Mouse (Mus musculus) heart, embryonic 15.5 days (tissue): ENCODE data around the gene Vmn1r195. TPM values are rescaled to one million over a fixed set of nuclear protein-coding genes. Genes with fewer than 3 reads are reported as not detected.
"Not testable (repeated sequence)": the region's sequence is repeated elsewhere in the genome, so short reads cannot be mapped to it uniquely, and the experiment has no call there.

ENCODE experiments used
- ATAC-seq: fragments of 200-750 bp; cut with Nextera tagmentation; replicated peaks from 2 replicates; pipeline ENCODE4 v1.8.0; 2017; ENCODE audit warnings: low read depth, moderate TSS enrichment; ENCODE audit not compliant: insufficient number of reproducible peaks, insufficient read depth, low FRiP score
- H3K27ac ChIP-seq: fragments of 300-500 bp; sonication (generic); 2 replicates; pipeline ENCODE4 v1.5.1; 2015; ENCODE audit warnings: mild to moderate bottlenecking, inconsistent platforms
- H3K27me3 ChIP-seq: fragments of 300-500 bp; sonication (generic); 2 replicates; pipeline ENCODE4 v1.6.1; 2015; ENCODE audit warnings: inconsistent platforms
- H3K36me3 ChIP-seq: fragments of 300-500 bp; sonication (generic); 2 replicates; pipeline ENCODE4 v1.6.1; 2015; ENCODE audit warnings: mild to moderate bottlenecking, inconsistent platforms
- H3K4me1 ChIP-seq: fragments of 300-500 bp; sonication (generic); replicated peaks from 2 replicates; pipeline ENCODE4 v1.6.1; 2015; ENCODE audit warnings: inconsistent platforms
- H3K4me2 ChIP-seq: fragments of 300-500 bp; sonication (generic); 2 replicates; pipeline ENCODE4 v1.6.1; 2015; ENCODE audit warnings: inconsistent platforms, mild to moderate bottlenecking, moderate library complexity
- H3K4me3 ChIP-seq: fragments of 300-500 bp; sonication (generic); 2 replicates; pipeline ENCODE4 v1.5.1; 2015; ENCODE audit warnings: mild to moderate bottlenecking, inconsistent platforms
- H3K9ac ChIP-seq: fragments of 300-500 bp; sonication (generic); 2 replicates; pipeline ENCODE4 v1.6.1; 2015; ENCODE audit warnings: mild to moderate bottlenecking, inconsistent platforms
- H3K9me3 ChIP-seq: fragments of 300-500 bp; sonication (generic); replicated peaks from 2 replicates; pipeline ENCODE4 v1.6.1; 2016; ENCODE audit warnings: inconsistent platforms
- WGBS: fragments of 180-500 bp; shearing (Covaris S2); methylation state at CpG from one replicate; pipeline ENCODE4 v1.1.7; 2015; ENCODE audit warnings: mixed read lengths; 5-methylcytosine and 5-hydroxymethylcytosine counted together
- polyA plus RNA-seq: library from polyadenylated mRNA; unstranded; fragments of >200 nt; fragmentation: Nextera tagmentation; extraction: Ambion mirVana; gene quantifications from 2 replicates; pipeline ENCODE4 v1.2.1, GENCODE M21; 2015

The Vmn1r195 gene
- polyA plus RNA-seq, result not detected in 2 replicates

DNA sequence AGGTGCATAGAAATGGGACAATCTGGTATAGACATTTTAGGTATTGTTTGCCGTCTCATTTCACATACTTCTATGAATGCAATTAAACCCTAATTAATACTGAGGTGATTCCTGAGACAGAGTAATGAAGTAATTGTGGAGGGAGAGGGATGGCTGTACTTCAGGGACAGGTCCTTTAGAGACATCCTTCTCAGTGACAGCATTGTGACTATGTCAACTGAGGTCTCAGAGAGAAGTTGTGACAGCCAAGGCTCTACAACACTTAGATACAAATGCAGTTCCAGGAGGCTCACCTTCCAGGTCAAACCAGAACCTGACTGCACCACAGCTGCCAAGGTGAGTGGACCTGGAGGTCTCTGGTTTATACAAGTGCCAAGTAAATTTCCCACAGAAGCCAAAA, at the start of gene Vmn1r195:
Gene Vmn1r195, plus strand, starts transcription at position 301 of the 400 bp plus-strand sequence.
- 90% methylated on average over 1 of the region's 1 CpGs for WGBS
- H3K4me2 ChIP-seq, H3K4me1 ChIP-seq, H3K36me3 ChIP-seq, H3K27ac ChIP-seq, H3K9ac ChIP-seq, H3K9me3 ChIP-seq, H3K27me3 ChIP-seq, H3K4me3 ChIP-seq, ATAC-seq: not testable (repeated sequence)

DNA sequence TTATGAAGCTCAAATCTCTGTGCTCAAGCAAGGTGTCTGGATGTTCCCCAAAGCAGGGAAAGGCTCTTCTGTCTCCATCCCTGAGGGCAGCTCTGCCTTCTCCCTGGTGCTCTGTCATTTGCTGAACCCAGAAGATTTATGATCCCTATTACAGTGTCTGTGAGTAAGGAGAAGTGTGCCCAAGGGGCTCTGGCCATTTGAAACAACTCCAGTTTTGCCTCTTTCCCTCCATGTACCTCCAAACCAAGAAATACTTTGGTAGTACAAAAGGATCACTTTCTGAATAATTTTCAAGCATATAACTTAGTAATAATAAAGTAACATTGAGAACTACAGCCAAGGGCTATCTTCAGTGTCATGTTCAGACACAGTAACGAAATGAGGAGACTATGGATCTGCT, 47.3 kb upstream of the Vmn1r195 start, which contains the start of gene Vmn1r193:
Gene Vmn1r193, minus strand, starts transcription at position 101 of the 400 bp plus-strand sequence.
- H3K27me3 ChIP-seq, H3K36me3 ChIP-seq, H3K9ac ChIP-seq, H3K9me3 ChIP-seq, ATAC-seq, H3K4me2 ChIP-seq, H3K4me3 ChIP-seq, H3K27ac ChIP-seq, H3K4me1 ChIP-seq: not testable (repeated sequence)
- 71% methylated on average over 1 of the region's 1 CpGs for WGBS

DNA sequence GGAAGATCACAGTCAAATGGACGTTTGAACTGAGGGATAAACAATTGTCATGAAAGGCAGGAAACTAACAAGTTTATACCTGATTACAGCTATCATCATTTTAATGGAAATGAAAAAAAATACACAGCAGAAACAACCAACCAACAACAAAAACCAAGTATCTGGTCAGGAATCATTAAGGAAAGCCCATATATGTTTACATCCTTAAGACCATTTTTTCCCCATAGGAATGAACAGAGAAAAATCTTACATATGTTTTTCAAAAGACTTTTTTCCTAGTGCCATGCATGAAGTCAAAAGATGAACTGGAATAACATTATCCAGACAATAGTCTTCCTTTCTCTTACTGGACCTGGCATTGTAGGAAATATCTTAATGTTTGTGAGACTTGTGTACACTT, 26.4 kb upstream of the Vmn1r195 start, which contains the start of gene Vmn1r194:
Gene Vmn1r194, plus strand, starts transcription at position 301 of the 400 bp plus-strand sequence.
- Histone ChIP-seq H3K9ac (no peak within 1 kb of the TSS), H3K36me3 (no peaks in the 10 kb centered on the region), H3K4me2 (no peak within 1 kb of the TSS), H3K27me3 (no peaks in the 10 kb centered on the region), H3K27ac (no peak within 1 kb of the TSS), H3K4me1 (no peaks in the 10 kb centered on the region), H3K4me3 (no peak within 1 kb of the TSS), H3K9me3 (no peaks in the 10 kb centered on the region)
- ATAC-seq, result no peak
- 34% methylated on average over 1 of the region's 1 CpGs for WGBS

DNA sequence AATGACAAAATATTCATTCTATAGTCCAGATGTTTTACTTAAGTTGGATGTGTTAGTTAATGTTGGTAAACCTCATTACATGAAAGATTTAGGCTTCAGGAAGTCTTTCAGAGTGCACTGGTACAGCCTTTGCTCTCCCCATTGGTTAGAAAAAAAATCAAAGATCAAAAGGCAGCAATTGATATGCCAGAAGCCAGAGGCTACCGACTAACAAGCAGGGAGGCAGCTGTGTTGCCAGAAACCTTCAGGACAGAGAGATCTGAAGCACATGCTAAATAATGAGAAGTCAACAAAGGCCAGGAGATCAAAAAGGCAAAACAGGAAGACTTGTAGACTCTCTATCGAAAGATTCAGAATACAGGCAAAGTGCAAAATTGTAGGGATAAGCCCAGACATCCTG, 1.4 kb downstream of the Vmn1r195 start:
- Histone ChIP-seq H3K4me3 (no peak overlapping the region), H3K9ac (no peak overlapping the region), H3K27ac (no peak overlapping the region), H3K4me1 (no peaks in the 10 kb centered on the region), H3K9me3 (no peaks in the 10 kb centered on the region), H3K27me3 (no peaks in the 10 kb centered on the region), H3K36me3 (no peaks in the 10 kb centered on the region), H3K4me2 (no peak overlapping the region)
- WGBS, result 38% methylated on average over 2 of the region's 2 CpGs
- no peak for ATAC-seq

DNA sequence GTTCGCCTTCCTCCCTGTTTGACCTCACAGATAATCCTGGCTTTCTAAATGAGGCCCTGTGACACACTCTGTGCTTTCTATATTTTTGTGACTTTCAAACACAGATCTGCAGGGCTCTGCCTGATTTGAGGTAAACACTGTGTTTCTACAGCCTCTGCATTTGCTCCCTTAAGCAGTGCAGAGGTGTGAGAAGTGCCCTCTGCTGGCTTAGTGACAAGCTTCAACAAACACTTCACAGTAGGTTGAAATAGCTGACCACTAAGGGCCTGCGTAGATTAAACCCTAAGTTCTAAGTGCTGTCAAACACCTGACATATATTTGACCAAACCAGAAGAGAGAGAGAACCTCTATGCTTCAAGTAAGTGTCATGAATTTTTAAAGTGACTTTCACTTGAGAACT, 14.3 kb downstream of the Vmn1r195 start:
- no peak overlapping the region for H3K9ac ChIP-seq
- H3K36me3 ChIP-seq, result no peaks in the 10 kb centered on the region
- no peak for ATAC-seq
- no peaks in the 10 kb centered on the region for H3K9me3 ChIP-seq
- 58% methylated on average over 2 of the region's 2 CpGs for WGBS
- no peak overlapping the region for H3K27ac ChIP-seq
- H3K4me2 ChIP-seq, result no peak overlapping the region
- H3K4me1 ChIP-seq, result no peaks in the 10 kb centered on the region
- no peaks in the 10 kb centered on the region for H3K27me3 ChIP-seq
- H3K4me3 ChIP-seq, result no peak overlapping the region

DNA sequence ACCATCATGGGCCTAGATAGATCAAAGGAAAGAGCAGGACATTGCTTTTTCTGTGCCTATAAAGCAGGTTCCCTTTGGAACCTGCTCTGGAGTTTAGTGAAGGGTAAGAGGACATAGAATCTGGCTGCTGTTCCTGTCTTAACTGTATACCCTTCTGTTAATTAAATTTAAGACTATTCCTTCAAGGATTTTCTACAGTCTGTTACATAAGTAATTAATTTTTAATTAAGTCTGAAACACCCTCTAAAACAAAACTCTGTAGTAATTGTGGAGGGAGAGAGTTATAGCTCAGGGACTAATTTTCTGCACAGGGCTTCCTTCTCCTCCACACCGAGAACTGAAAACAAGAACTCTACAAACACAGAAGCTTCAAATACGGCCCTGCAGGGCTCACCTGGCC, 19.3 kb downstream of the Vmn1r195 start, which contains the start of gene Vmn1r196:
Gene Vmn1r196, plus strand, starts transcription at position 301 of the 400 bp plus-strand sequence.
- no peak within 1 kb of the TSS for H3K27ac ChIP-seq
- WGBS, result 69% methylated on average over 2 of the region's 2 CpGs
- ATAC-seq, result no peak

DNA sequence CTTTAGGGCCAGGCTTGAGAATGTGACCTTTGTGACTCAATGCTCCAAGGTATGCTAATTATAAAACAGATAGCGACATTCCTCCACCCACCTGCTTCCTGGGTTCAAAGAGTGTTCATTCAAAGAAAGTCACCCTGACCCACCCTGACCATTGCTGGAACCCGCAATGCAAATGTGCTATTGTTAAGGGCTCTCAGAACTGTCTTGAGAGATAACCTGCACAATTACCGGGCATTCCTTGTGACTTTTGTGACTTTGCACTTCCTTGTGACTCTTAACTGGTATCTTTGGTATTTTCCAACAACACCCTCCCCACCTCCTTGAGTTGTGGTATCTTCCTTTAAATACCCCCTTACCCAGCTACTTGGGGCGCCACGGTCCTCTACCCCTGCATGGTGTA, 37.8 kb downstream of the Vmn1r195 start:
- not testable (repeated sequence) for H3K36me3 ChIP-seq, H3K4me2 ChIP-seq, H3K4me3 ChIP-seq, ATAC-seq, H3K9ac ChIP-seq, H3K4me1 ChIP-seq, H3K27me3 ChIP-seq, H3K9me3 ChIP-seq, H3K27ac ChIP-seq
- WGBS, result 78% methylated on average over 5 of the region's 5 CpGs

More for the DNA sequence above, 19.3 kb downstream of the Vmn1r195 start, which contains the start of gene Vmn1r196:
- H3K36me3 ChIP-seq, result no peaks in the 10 kb centered on the region
- no peaks in the 10 kb centered on the region for H3K27me3 ChIP-seq
- H3K9me3 ChIP-seq, result no peaks in the 10 kb centered on the region
- H3K9ac ChIP-seq, result no peak within 1 kb of the TSS
- no peak within 1 kb of the TSS for H3K4me2 ChIP-seq
- H3K4me1 ChIP-seq, result no peaks in the 10 kb centered on the region
- no peak within 1 kb of the TSS for H3K4me3 ChIP-seq

DNA sequence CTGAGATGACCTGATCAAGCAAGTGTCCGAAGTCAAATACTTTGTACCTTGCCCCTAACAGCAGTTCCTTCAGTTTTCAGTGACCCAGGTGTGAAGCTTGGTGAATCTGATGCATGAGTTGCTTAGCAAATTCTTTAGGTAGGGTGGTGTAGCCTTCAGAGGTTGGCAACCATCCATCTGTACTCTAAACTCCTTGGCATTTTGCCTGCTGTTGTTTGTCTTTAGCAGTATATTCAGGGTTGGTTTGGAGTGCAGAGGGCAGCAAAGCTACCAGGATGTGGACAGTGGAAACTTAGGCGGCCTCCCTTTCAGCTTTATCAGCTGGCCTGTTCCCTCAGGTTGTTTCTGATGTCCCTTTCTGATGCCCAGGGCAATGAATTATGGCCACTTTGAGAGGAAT, 45.0 kb downstream of the Vmn1r195 start:
- Histone ChIP-seq H3K9ac (no peak overlapping the region), H3K4me2 (no peak overlapping the region), H3K4me3 (no peak overlapping the region), H3K4me1 (no peaks in the 10 kb centered on the region), H3K36me3 (no peaks in the 10 kb centered on the region), H3K27ac (no peak overlapping the region), H3K27me3 (no peaks in the 10 kb centered on the region), H3K9me3 (no peaks in the 10 kb centered on the region)
- WGBS, result 73% methylated on average over 2 of the region's 2 CpGs
- no peak for ATAC-seq

DNA sequence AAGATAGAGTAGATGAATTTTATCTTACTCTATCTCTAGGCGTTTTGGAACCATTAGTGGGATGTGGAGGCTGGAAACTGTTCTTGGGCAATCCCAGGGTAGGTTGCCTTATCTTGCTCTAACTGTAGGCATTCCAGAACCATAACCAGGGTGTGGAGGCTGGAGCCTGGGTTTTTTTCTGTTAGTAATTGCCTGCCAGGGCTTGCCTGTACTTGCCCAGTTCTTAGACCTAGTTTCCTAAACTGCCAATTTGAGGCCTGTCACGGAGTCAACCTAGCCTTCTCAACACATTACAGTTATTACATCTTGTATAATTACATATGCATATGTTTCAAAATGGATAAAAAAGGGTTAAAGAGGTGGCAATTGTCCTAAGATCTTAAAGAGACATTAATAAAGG, 47.0 kb downstream of the Vmn1r195 start:
- H3K36me3 ChIP-seq, result no peaks in the 10 kb centered on the region
- H3K4me1 ChIP-seq, result no peaks in the 10 kb centered on the region
- 78% methylated on average over 2 of the region's 2 CpGs for WGBS
- no peak overlapping the region for H3K4me3 ChIP-seq
- no peak overlapping the region for H3K27ac ChIP-seq
- H3K9ac ChIP-seq, result no peak overlapping the region
- no peaks in the 10 kb centered on the region for H3K27me3 ChIP-seq
- H3K4me2 ChIP-seq, result no peak overlapping the region
- no peaks in the 10 kb centered on the region for H3K9me3 ChIP-seq
- no peak for ATAC-seq

DNA sequence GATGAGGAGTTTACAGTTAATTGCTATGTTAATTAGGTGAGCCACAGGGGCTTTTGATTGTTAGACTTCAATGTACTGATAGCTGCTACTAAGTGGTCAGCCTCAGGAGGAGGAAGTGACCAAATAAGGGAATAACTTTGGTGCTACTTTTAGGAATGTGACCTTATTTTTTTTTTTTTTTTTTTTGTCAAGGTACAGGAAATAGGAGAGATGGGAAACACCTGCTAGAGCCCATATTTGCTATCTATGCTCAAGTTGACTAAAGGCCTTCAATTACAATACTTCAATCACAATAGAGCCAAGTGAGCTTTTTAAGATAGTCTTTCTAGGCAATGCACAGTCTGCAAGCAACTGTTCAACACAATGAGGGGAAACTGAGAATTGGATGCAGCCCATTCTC, 49.8 kb downstream of the Vmn1r195 start:
- no peak overlapping the region for H3K9ac ChIP-seq
- no peaks in the 10 kb centered on the region for H3K4me1 ChIP-seq

DNA sequence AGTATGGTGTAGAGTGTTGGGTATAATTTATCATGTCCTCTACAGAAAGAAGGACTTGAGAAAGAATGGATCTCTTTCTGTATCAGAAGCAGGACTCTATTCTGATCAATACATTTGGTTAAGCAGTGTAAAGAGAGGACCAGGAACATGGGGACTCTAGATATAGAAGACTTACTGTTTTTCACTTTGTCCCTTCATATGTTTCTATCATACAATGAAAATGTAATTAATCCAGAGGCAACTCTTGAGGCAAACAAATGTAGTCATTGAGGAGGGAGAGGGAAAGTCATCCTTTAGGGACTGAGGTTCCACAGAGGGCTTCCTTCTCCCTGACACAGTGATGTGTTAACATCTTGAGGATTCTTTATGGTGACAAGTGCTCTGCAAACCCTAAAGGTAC, 54.0 kb downstream of the Vmn1r195 start, which contains the start of gene Vmn1r197:
Gene Vmn1r197, plus strand, starts transcription at position 301 of the 400 bp plus-strand sequence.
- H3K36me3 ChIP-seq, result no peaks in the 10 kb centered on the region
- H3K27ac ChIP-seq, result no peak within 1 kb of the TSS
- no peaks in the 10 kb centered on the region for H3K27me3 ChIP-seq
- H3K9ac ChIP-seq, result no peak within 1 kb of the TSS
- no peak within 1 kb of the TSS for H3K4me3 ChIP-seq
- H3K4me1 ChIP-seq, result no peaks in the 10 kb centered on the region
- no peaks in the 10 kb centered on the region for H3K9me3 ChIP-seq
- no peak within 1 kb of the TSS for H3K4me2 ChIP-seq
- ATAC-seq, result no peak

More for the DNA sequence above, 49.8 kb downstream of the Vmn1r195 start:
- no peak overlapping the region for H3K4me3 ChIP-seq
- no peaks in the 10 kb centered on the region for H3K27me3 ChIP-seq
- no peak overlapping the region for H3K4me2 ChIP-seq
- no peaks in the 10 kb centered on the region for H3K36me3 ChIP-seq
- no peak for ATAC-seq
- H3K27ac ChIP-seq, result no peak overlapping the region
- H3K9me3 ChIP-seq, result no peaks in the 10 kb centered on the region
